Mouse (Mus musculus): ENCODE data around the gene Etv3. TPM values are rescaled to one million over a fixed set of nuclear protein-coding genes. Genes with fewer than 3 reads are reported as not detected.
"Not testable (repeated sequence)": the region's sequence is repeated elsewhere in the genome, so short reads cannot be mapped to it uniquely, and the experiment has no call there.

The Etv3 gene
- total RNA-seq (2021) = 10 to 100 TPM; 16.8 to 17.6 TPM

DNA sequence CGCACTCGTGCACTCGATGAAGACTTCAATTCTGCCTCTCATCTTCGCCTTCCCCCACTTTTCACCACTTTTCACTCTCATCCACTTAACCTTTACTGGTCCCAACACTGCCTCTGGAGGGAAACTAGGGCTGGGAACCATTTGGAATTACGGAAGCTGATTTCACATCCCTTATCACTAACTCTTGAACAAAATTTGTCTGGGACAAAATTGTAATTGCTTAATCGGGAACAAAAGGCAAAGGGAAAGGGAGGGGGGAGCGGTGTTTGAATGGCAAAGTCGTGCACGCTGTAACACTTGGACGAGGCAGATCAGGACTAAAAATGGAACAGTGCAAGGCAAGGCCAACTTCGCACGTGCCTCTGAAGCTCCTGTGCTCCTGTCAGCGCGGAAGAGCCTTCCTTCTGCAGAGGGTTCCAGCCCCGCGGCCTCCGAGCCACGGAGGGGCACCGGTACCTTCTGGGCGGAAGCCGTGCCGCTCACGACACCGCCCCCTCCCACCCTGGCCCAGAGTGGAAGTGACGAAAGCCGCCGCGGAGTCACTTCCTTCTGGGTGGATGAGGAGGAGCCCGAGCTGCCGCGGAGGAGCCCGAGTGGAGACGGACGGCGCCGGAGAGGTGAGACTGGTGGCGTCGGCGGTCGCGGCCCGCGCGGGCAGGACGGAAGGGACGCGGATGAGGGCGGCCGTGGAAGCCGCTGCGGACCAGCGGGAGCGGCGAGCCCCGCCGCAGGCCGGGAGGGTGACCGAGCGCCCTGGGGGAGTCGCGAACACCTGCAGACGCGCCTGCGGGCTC, at the start of gene Etv3:
TSS of gene Etv3 (plus strand) at position 365 of the 794 bp plus-strand sequence.
- DNase-seq = peak; percentile 90

DNA sequence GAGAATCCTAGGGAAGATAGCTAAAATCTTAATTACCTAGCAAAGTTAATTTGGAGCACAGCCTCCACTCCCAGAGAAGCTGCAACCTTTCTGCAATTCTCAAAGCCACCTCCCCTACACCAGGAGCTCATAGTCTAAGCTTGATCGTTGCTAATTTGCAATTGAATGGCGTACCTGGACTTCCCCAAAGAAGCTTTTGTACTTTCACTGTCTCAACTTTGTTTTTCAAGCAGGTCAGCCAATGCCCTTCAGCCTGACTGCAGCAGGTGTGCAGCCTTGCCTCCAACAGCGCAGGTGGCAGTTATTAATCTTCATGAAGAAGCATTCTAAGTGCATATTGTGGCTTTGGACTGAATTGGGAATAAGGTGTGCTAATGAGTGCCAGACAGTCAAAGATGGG, 47.3 kb upstream of the Etv3 start:
- not testable (repeated sequence) for DNase-seq

DNA sequence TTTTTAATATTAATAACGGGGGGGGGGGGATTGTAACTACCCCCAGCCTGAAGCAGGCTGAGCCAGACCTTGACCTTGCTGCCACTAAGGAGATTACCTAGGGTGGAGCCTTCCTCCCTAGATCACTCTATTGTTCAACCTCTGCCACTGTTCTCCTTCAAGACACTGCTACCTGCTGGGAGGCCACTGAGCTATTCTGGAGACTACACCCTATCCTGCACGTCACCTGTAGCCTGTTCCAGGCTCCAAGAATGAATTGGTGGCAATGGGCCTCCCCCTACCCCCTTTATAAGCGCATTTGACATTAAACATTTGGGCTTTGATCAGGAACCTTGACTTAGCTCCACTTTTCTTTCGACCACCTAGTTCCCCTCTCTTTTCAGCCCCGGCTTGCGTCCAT, 46.6 kb upstream of the Etv3 start:
- not testable (repeated sequence) for DNase-seq

DNA sequence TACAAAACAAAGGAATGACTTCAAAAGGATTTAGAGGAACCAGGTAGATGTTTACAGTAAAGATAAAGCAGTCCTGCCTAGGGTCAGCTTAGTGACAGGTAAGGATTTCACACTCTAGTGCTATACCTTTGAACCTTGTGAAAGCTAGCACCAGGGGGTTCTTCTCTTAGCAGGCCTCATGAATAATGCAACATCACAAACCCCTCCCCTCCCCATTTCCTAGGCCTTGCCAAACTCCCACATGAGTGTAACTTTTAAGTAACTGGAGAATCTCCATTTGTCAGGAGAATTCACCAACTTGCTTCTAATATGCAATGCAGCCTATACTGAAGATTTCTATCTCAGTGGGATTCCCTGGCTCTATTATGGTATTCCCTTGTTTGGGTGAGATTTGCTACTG, 46.0 kb upstream of the Etv3 start:
- DNase-seq = not testable (repeated sequence)

GRCm38 (mm10) chr3:87487392-87487791, 37.8 kb upstream of the Etv3 start:
- no peak for DNase-seq

GRCm38 (mm10) chr3:87487911-87488310, 37.3 kb upstream of the Etv3 start:
- no peak for DNase-seq

DNA sequence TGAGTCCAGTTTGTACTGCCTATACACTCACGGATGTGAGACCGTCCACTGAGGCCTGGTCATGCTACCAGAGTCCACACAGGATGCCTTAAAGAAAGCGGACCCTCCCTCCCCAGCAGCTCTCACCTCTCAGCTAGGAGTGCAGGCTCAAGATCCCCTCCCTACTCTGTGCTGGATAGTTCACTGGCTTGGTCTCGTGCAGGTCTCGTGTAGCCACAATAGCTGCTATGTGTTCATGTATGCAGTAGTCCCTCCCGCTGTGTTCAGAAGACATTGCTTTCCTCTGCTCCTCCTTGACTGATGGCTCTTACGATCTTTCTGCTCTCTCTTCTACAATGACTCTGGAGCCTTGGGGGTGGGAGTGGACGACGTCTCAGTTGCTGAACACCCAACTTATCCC, 26.9 kb upstream of the Etv3 start:
- DNase-seq = no peak

DNA sequence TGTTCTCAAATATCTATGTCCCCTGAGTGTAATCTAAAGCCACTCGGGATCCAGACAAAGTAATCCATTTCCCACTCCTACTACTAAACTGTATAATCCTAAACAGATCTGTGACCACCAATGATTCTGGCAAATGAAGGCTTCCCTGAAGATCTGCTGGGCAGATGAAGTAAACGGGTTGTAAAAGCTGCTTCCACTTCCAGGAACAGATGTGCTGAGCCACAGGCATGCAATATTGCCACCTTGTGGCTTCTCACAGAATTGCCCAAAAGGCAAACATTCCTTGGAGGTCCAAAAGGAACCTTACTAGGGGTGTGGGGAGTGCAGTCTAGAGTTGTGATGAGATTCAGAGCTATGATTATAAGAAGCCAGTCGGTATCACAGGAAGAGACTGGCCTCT, 26.1 kb upstream of the Etv3 start:
- DNase-seq = peak; percentile 85

DNA sequence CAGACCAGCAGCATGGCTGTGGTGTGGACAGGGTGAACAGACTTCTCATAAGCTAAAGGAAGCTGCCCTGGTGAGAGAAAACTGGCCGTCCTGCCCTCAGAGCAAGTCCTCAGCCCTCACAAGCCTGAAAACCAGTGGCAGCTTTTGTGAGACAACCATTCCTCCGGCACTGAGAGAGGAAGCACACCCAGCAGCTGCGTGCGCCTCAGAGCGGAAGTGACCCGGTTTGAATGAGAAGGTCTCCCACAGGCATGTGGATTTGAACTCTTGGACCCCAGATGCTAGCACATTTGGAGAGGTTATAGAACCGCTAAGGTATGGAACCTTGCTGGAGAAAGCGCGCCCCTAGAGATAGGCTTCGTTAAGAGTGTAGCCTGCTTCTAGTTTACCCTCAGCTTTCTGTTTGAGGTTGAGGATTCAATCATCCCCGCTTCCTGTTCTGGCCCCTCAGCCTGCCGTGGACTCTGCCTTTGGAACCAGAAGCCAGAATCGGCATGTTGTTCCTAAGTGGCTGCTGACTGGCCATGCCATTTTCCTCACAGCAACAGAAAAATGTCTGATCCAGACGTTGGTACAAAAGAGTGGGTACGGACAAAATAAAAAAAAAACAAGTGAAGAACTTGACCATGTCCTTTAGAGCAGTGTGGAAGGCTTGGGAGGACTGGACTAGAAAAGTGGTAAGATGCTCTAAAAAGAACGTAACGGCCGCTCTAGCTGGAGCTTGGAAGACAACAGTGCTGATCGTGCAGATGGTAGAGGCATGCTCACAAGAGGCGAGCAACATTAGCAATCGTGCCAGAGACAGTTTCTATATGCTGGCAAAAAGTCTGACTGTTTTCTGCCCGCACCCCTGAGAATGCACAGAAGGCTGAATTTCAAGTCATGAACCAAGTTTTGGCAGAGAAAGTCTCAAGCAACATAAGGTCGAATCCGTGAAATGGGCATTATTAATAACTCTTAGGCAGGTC, 24.8 kb upstream of the Etv3 start:
- no peak for DNase-seq

DNA sequence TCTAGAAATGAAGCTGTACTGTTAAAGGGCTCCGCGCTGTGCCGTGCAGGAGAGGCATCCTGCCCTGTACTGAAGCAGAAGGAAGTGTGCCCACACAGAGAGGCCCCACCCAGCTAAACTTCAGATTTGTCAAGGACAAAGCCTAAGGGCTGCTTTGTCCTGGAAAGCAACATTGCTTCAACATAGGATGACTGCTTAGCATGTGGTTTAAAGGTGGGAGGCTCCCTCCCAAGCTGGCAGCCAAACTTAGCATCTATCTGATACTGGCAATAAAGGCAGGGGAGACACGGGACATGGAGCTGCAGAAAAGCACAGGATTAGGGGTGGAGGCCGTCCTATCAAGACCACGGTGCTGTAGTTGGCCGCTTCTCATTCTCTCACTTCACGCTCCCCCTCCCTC, 24.1 kb upstream of the Etv3 start:
- no peak for DNase-seq

- no peak for DNase-seq
These were observed 22.4 kb upstream of the Etv3 start for GRCm38 (mm10) chr3:87502771-87503170.

GRCm38 (mm10) chr3:87504330-87504729, 20.9 kb upstream of the Etv3 start:
- peak; percentile 45 for DNase-seq

GRCm38 (mm10) chr3:87504749-87505425, 20.3 kb upstream of the Etv3 start:
- DNase-seq = no peak

DNA sequence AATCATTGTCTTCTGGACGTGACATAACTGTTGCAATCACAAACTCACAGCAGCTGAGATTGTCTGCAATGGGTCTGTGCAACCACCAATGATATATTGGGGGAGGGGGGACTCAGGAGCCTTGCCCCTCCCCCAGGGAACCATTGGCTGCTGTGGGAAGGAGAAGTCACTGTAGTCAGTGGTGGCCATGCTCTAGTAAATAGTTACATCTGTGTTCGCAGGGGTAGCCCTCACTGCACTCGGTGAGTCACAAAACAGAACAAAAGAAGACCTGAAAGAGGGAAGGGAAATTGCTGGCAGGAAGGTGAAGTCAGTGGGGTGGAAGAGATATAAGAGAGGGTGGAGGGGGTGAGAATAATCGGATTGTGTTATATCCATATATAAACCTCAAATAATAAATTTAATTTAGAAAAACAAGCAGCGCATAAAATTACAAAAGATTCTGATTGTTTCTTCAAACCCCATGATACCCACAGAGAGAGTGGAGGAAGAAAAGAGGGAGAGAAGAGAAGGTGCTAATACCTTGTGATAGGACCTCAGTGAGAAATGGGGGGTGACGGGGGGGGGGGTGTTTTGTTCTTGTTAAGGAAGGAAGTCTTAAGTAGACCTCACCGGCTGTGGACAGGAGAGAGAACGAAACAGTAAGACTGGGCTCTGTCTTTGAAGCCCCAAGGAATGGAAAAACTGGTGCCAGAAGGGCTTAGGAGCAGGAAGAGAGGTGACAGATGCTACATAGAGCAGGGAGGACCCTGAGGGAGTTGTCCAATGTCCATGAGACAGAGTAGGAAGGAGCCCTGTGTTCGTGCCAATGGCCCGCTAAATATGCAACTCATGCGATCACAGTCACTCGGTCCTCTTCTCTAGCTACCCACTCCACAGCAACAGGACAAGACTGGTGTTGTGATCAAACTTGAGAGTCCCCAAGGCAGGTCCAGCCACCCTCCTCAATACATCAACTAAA, 18.5 kb upstream of the Etv3 start:
- no peak for DNase-seq

DNA sequence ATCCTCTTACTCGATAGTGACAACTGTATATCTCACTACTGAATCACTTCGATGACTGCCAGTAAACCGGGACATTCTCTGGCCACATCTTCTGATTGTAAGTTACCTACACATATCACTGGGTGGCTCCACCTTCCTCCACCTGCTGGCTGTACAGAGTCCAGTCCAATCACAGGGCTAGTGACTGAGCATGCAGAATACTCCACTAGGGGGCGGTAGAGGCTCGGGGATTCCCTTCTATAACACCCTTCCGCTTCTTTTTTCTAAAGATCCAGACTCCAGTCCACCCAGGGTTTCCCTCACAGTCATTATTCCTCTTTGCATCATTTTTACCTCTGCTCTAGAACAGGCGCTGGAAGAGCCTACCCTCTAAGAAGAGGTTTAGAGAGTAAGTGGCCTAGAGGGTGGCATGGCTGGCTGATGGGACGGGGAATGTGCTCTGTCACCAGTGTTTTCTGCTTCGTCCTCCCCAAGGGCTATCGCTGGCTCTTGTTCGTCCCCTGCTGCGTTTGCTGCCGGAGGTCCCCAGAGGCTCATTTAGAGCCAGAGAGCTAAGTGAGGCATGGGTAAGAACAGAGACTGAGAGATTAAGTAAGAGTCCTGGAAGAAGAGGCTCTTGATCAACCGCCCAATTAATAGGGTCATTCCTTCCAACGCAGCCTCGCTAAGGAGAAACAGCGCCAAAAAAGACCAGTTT, 16.9 kb upstream of the Etv3 start:
- peak; percentile 91 for DNase-seq

DNA sequence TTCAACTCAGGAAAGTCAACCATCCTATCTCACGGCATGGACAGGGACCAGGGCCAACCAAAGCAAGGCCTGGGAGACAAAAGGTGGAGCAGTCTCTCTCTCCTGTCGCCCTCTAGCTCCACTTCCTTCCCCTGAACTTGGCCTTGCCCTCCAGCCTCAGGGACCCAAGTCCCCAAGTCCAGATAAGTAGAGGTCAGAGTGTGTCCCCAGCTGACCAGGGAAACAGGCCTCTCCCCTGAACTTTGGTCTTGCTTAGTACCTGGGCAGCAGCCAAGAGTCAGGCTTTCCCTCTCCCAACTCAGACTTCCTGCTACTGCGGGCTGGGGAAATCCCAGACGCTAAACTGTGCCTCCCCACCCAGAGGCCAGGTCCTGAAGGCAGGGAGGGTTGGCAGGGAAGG, 16.1 kb upstream of the Etv3 start:
- peak; percentile 58 for DNase-seq

DNA sequence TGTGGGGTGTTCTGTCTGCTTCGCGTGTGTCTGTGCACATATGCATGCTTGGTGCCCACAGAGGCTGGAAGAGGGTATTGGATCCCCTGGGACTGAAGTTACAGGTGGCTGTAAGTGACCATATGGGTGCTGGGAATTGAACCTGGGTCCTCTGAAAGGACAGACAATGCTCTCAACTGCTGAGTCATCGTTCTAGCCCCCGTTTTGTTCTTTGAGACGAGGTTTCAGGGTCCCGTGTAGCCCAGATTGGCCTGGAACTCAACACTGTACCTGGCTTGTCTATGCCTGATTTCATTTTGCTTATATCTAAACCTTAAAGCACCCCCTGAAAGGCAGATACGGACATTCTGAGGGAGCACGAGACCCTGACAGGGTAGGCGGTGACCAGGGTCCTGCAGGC, 14.4 kb upstream of the Etv3 start:
- no peak for DNase-seq

GRCm38 (mm10) chr3:87511971-87512765, 13.0 kb upstream of the Etv3 start:
- no peak for DNase-seq

DNA sequence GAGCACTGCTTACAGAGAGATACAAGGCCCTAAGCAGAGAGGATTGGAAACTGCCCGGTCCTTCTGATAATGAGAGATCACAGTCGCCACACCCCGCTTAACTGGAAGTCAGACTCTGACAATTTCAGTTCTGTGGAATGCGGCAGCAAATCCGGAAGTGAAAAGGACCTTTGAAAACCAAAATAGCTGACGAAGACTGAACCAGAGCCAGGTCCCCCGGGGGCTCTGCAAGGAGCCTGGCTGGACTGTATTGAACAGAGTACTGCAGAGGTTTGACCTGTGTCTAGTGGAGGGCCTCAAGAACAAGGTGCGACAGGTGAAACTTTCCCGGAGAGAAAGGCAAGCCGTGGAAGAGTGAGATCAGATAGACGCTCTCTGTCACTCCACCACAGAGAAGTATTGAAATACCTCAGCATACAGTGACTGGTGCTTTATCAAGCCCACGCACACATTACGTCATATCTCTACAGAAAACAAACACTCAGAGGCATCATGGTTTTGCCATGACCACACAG, 9.6 kb upstream of the Etv3 start:
- peak; percentile 28 for DNase-seq

DNA sequence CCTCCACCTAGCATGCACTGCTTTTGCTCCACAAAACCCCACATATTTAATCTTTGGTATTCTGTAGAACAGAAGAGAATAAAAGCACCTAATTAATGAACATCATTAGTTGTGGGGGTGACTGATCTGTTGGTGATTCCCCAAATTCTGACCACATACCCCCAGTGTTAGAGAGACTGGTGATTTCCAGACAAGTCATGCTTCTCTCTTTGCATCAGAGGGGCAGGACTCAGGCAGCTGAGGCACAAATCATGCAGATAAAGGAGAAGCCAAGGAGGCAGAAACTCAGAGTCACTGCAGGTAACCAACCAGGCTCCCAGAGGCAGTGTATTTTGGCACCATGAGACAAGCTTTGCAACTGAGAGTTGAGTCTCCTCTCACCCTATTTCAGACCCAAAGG, 6.8 kb upstream of the Etv3 start:
- no peak for DNase-seq

All from heart, postnatal 4 days (tissue).